Mouse (Mus musculus) midbrain, embryonic 15.5 days (tissue): ENCODE data around the gene Card10. TPM values are rescaled to one million over a fixed set of nuclear protein-coding genes. Genes with fewer than 3 reads are reported as not detected.

Source experiments
- ATAC-seq: fragments of 200-750 bp; cut with Nextera tagmentation; replicated peaks from 2 replicates; pipeline ENCODE4 v1.8.0; 2017; ENCODE audit warnings: moderate TSS enrichment
- H3K27ac ChIP-seq: fragments of 300-500 bp; sonication (generic); 2 replicates; pipeline ENCODE4 v1.5.1; 2015; ENCODE audit warnings: mild to moderate bottlenecking, inconsistent platforms
- H3K27me3 ChIP-seq: fragments of 300-500 bp; sonication (generic); replicated peaks from 2 replicates; pipeline ENCODE4 v1.6.1; 2015; ENCODE audit warnings: inconsistent platforms
- H3K36me3 ChIP-seq: fragments of 300-500 bp; sonication (generic); replicated peaks from 2 replicates; pipeline ENCODE4 v1.6.1; 2015; ENCODE audit warnings: inconsistent platforms
- H3K4me1 ChIP-seq: fragments of 300-500 bp; sonication (generic); 2 replicates; pipeline ENCODE4 v1.6.1; 2015; ENCODE audit warnings: inconsistent platforms
- H3K4me2 ChIP-seq: fragments of 300-500 bp; sonication (generic); 2 replicates; pipeline ENCODE4 v1.6.1; 2015; ENCODE audit warnings: inconsistent platforms, mild to moderate bottlenecking, moderate library complexity
- H3K4me3 ChIP-seq: fragments of 300-500 bp; sonication (generic); 2 replicates; pipeline ENCODE4 v1.5.1; 2015; ENCODE audit warnings: mild to moderate bottlenecking, inconsistent platforms
- H3K9ac ChIP-seq: fragments of 300-500 bp; sonication (generic); 2 replicates; pipeline ENCODE4 v1.6.1; 2015; ENCODE audit warnings: mild to moderate bottlenecking, inconsistent platforms
- H3K9me3 ChIP-seq: fragments of 300-500 bp; sonication (generic); 2 replicates; pipeline ENCODE4 v1.6.1; 2016; ENCODE audit warnings: inconsistent platforms
- WGBS: fragments of 180-500 bp; shearing (Covaris S2); methylation state at CpG from one replicate; pipeline ENCODE4 v1.1.7; 2015; ENCODE audit warnings: mixed read lengths; 5-methylcytosine and 5-hydroxymethylcytosine counted together
- polyA plus RNA-seq: library from polyadenylated mRNA; unstranded; fragments of >200 nt; fragmentation: Nextera tagmentation; extraction: Ambion mirVana; gene quantifications from 2 replicates; pipeline ENCODE4 v1.2.1, GENCODE M21; 2015

The Card10 gene
- polyA plus RNA-seq, 1 experiment from 2014 or later, result 2.1 TPM

- 49% methylated on average over 3 of the region's 3 CpGs for WGBS
Measured at GRCm38 (mm10) chr15:78736181-78736579, 66.7 kb downstream of the Card10 start.

GRCm38 (mm10) chr15:78735431-78736180 is 67.2 kb downstream of the Card10 start:
- H3K4me2 ChIP-seq, result no peak overlapping the region
- H3K9ac ChIP-seq, result no peak overlapping the region
- H3K9me3 ChIP-seq, result no peaks in the 10 kb centered on the region
- H3K27ac ChIP-seq, result peak overlapping the region; percentile 79
- no peaks in the 10 kb centered on the region for H3K27me3 ChIP-seq
- peaks cover 29% of the 10 kb centered on the region for H3K4me1 ChIP-seq
- peak; percentile 84 for ATAC-seq
- WGBS, result 20% methylated on average over 17 of the region's 17 CpGs
- H3K4me3 ChIP-seq, result no peak overlapping the region
- H3K36me3 ChIP-seq, result no peaks in the 10 kb centered on the region

More at GRCm38 (mm10) chr15:78736181-78736579, 66.7 kb downstream of the Card10 start:
- H3K4me3 ChIP-seq, result no peak overlapping the region
- no peak overlapping the region for H3K9ac ChIP-seq
- no peak for ATAC-seq
- H3K4me1 ChIP-seq, result peaks cover 29% of the 10 kb centered on the region
- H3K4me2 ChIP-seq, result no peak overlapping the region
- H3K27ac ChIP-seq, result peak overlapping the region; percentile 79
- H3K36me3 ChIP-seq, result no peaks in the 10 kb centered on the region
- H3K27me3 ChIP-seq, result no peaks in the 10 kb centered on the region
- no peaks in the 10 kb centered on the region for H3K9me3 ChIP-seq

- H3K4me3 ChIP-seq, result no peak overlapping the region
- no peaks in the 10 kb centered on the region for H3K9me3 ChIP-seq
- no peak for ATAC-seq
- H3K9ac ChIP-seq, result no peak overlapping the region
- no peak overlapping the region for H3K4me2 ChIP-seq
- no peaks in the 10 kb centered on the region for H3K36me3 ChIP-seq
- WGBS, result 49% methylated on average over 4 of the region's 4 CpGs
- H3K4me1 ChIP-seq, result peaks cover 22% of the 10 kb centered on the region
- H3K27ac ChIP-seq, result 0 out of 2 replicates have a peak overlapping the region, but pooled peaks have one; percentile 17
- no peaks in the 10 kb centered on the region for H3K27me3 ChIP-seq
Measured at GRCm38 (mm10) chr15:78731830-78732229, 71.0 kb downstream of the Card10 start.

GRCm38 (mm10) chr15:78730315-78731049 is 72.4 kb downstream of the Card10 start:
- H3K9me3 ChIP-seq, result no peaks in the 10 kb centered on the region
- H3K36me3 ChIP-seq, result no peaks in the 10 kb centered on the region
- 82% methylated on average over 12 of the region's 12 CpGs for WGBS
- H3K27ac ChIP-seq, result no peak overlapping the region
- no peaks in the 10 kb centered on the region for H3K27me3 ChIP-seq
- H3K4me2 ChIP-seq, result no peak overlapping the region
- no peak overlapping the region for H3K9ac ChIP-seq
- no peak for ATAC-seq
- H3K4me3 ChIP-seq, result no peak overlapping the region
- peaks cover 9% of the 10 kb centered on the region for H3K4me1 ChIP-seq

GRCm38 (mm10) chr15:78726697-78727096 is 76.1 kb downstream of the Card10 start:
- Histone ChIP-seq H3K36me3 (no peaks in the 10 kb centered on the region), H3K4me2 (no peak overlapping the region), H3K9ac (no peak overlapping the region), H3K4me1 (0 out of 2 replicates have a peak, but pooled peaks cover 4% of the 10 kb centered on the region), H3K27me3 (no peaks in the 10 kb centered on the region), H3K27ac (no peak overlapping the region), H3K4me3 (no peak overlapping the region), H3K9me3 (no peaks in the 10 kb centered on the region)
- 66% methylated on average over 7 of the region's 7 CpGs for WGBS
- no peak for ATAC-seq

Other genes starting within 250 kb of the Card10 start
- gene Rac2, start 230.3 kb downstream of the Card10 start, polyA plus RNA-seq, result 7.4 and 8.4 TPM in 2 replicates
- 5.6 and 6.4 TPM in 2 replicates for gene Cyth4, start 206.0 kb downstream of the Card10 start, polyA plus RNA-seq
- 10.1 and 11.1 TPM in 2 replicates for gene Elfn2, start 84.3 kb downstream of the Card10 start, polyA plus RNA-seq
- gene Mfng, start 29.6 kb downstream of the Card10 start, polyA plus RNA-seq, result 27.1 and 30.1 TPM in 2 replicates
- 13.1 and 15.7 TPM in 2 replicates for gene Cdc42ep1, start 39.6 kb upstream of the Card10 start, polyA plus RNA-seq
- 0.31 TPM in 1 of 2 replicates, not detected in the other for gene Lgals2, start 52.5 kb upstream of the Card10 start, polyA plus RNA-seq
- 50.7 and 50.8 TPM in 2 replicates for gene Gga1, start 74.1 kb upstream of the Card10 start, polyA plus RNA-seq
- not detected in 2 replicates for gene Gm49510, start 96.6 kb upstream of the Card10 start, polyA plus RNA-seq
- 3.6 and 4.2 TPM in 2 replicates for gene Sh3bp1, start 96.7 kb upstream of the Card10 start, polyA plus RNA-seq
- gene Pdxp, start 110.9 kb upstream of the Card10 start, polyA plus RNA-seq, result 112 and 125 TPM in 2 replicates
- 80.4 and 93.5 TPM in 2 replicates for gene Lgals1, start 123.7 kb upstream of the Card10 start, polyA plus RNA-seq
- 62.5 and 65.8 TPM in 2 replicates for gene Nol12, start 131.9 kb upstream of the Card10 start, polyA plus RNA-seq
- 51.7 and 55.5 TPM in 2 replicates for gene Triobp, start 144.7 kb upstream of the Card10 start, polyA plus RNA-seq
- 183 and 198 TPM in 2 replicates for gene H1f0, start 225.4 kb upstream of the Card10 start, polyA plus RNA-seq
- gene Galr3, start 238.8 kb upstream of the Card10 start, polyA plus RNA-seq, result not detected in 2 replicates